Mouse (Mus musculus): ENCODE data around the gene Fnip2.
"Not testable (repeated sequence)": the region's sequence is repeated elsewhere in the genome, so short reads cannot be mapped to it uniquely, and the experiment has no call there.

Gene Fnip2

GRCm38 (mm10) chr3:79567703-79568362 lies at the start of gene Fnip2:
Fnip2 (minus strand) TSS chr3:79567796.
- DNase-seq (ENCODE audit: low spot score in 2 of 2) = peak; percentile 85 to 89

GRCm38 (mm10) chr3:79609886-79610285 lies 42.3 kb upstream of the Fnip2 start:
- no peak for DNase-seq (ENCODE audit: low spot score in 2 of 2)

- peak in 1 of 2 experiments; percentile 9 for DNase-seq (ENCODE audit: low spot score in 2 of 2)
Observed at GRCm38 (mm10) chr3:79595468-79595867, 27.9 kb upstream of the Fnip2 start.

GRCm38 (mm10) chr3:79591793-79592471 lies 24.3 kb upstream of the Fnip2 start:
- no peak for DNase-seq (ENCODE audit: low spot score in 2 of 2)

- peak; percentile 71 to 82 for DNase-seq (ENCODE audit: low spot score in 2 of 2)
Observed at GRCm38 (mm10) chr3:79590863-79591792, 23.5 kb upstream of the Fnip2 start, which contains the start of gene Ppid. Ppid (plus strand) TSS chr3:79591342.

- no peak for DNase-seq (ENCODE audit: low spot score in 2 of 2)
Observed at GRCm38 (mm10) chr3:79589671-79590070, 22.1 kb upstream of the Fnip2 start.

GRCm38 (mm10) chr3:79586804-79587203 lies 19.2 kb upstream of the Fnip2 start:
- DNase-seq (ENCODE audit: low spot score in 2 of 2) = peak; percentile 90 to 95

GRCm38 (mm10) chr3:79579891-79580575 lies 12.4 kb upstream of the Fnip2 start:
- no peak for DNase-seq (ENCODE audit: low spot score in 2 of 2)

- no peak for DNase-seq (ENCODE audit: low spot score in 2 of 2)
Observed at GRCm38 (mm10) chr3:79578164-79578563, 10.6 kb upstream of the Fnip2 start.

GRCm38 (mm10) chr3:79577606-79578005 lies 10.0 kb upstream of the Fnip2 start:
- DNase-seq (ENCODE audit: low spot score in 2 of 2) = peak in 1 of 2 experiments; percentile 25

- DNase-seq (ENCODE audit: low spot score in 2 of 2) = no peak
Observed at GRCm38 (mm10) chr3:79576865-79577264, 9.3 kb upstream of the Fnip2 start.

- no peak for DNase-seq (ENCODE audit: low spot score in 2 of 2)
Observed at GRCm38 (mm10) chr3:79576468-79576816, 8.8 kb upstream of the Fnip2 start.

- DNase-seq (ENCODE audit: low spot score in 2 of 2) = no peak
Observed at GRCm38 (mm10) chr3:79575576-79576467, 8.2 kb upstream of the Fnip2 start.

- no peak for DNase-seq (ENCODE audit: low spot score in 2 of 2)
Observed at GRCm38 (mm10) chr3:79574336-79574735, 6.7 kb upstream of the Fnip2 start.

GRCm38 (mm10) chr3:79573376-79573775 lies 5.8 kb upstream of the Fnip2 start:
- not testable (repeated sequence) for DNase-seq (ENCODE audit: low spot score in 2 of 2)

GRCm38 (mm10) chr3:79572399-79572798 lies 4.8 kb upstream of the Fnip2 start:
- no peak for DNase-seq (ENCODE audit: low spot score in 2 of 2)

GRCm38 (mm10) chr3:79569351-79569681 lies 1.7 kb upstream of the Fnip2 start:
- DNase-seq (ENCODE audit: low spot score in 2 of 2) = no peak

GRCm38 (mm10) chr3:79568629-79569350 lies 1.2 kb upstream of the Fnip2 start:
- no peak for DNase-seq (ENCODE audit: low spot score in 2 of 2)

GRCm38 (mm10) chr3:79566716-79567691 lies 592 bp downstream of the Fnip2 start:
- DNase-seq (ENCODE audit: low spot score in 2 of 2) = peak in 1 of 2 experiments; percentile 38

All from frontal cortex, postnatal 36 days (tissue).